Mouse (Mus musculus) cerebral cortex, adult 2 months (tissue): ENCODE results near the gene Pdgfa.

Experiments used
- WGBS: fragments of 180-500 bp; shearing (Covaris S2); methylation state at CpG from one replicate; pipeline ENCODE4 v1.1.7; 2018; 5-methylcytosine and 5-hydroxymethylcytosine counted together

Gene Pdgfa

DNA sequence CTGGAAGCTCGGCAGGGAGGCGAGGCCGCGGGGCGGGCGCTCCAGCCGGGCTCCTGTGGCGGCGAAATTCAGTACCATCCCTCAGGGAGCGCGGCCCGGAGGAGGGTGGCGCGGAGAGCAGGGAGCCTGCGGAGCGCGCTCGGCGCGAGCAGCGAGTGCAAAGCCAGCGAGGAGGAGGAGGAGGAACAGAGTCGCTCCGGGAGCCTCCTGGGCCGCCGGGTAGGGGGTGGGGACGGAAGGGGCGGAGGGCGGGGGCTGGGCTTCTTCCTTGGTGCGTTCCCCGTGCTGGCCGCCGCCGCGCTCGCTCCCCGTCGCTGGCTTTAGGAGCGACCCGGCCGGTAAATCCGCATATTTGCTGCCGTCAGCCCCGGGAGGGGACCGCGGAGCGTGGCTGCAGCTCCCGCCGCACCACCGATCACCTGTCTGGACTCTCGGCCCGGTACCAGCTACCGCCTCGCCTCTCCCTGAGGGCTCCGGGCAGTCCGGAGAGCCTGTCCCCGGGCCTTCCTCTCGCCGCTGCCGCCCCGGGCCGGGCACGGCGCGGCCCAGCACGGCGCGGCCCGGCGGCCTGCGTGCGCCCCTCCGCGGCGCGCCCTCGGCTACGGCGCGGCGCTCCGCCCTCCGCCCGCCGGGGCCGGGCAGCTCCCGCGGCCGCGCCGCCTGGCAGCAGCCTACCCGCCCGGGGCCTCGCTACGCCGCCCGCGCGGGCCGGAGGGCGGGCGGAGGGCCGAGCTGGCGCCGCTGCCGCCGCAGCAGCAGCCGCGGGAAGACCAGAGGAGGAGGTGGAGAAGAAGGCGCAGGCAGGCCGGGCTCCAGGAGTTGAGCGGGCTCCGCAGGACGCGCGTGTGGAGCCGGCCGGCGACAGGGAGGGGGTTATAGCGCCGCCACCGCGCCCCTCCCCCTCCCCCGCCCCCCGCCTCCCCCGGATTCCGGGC lies 2.1 kb downstream of the Pdgfa start:
- 2% methylated on average over 121 of the region's 127 CpGs for WGBS

GRCm38 (mm10) chr5:138994108-138994785 lies 2.9 kb downstream of the Pdgfa start:
- under 1% methylated on average over 47 of the region's 48 CpGs for WGBS

DNA sequence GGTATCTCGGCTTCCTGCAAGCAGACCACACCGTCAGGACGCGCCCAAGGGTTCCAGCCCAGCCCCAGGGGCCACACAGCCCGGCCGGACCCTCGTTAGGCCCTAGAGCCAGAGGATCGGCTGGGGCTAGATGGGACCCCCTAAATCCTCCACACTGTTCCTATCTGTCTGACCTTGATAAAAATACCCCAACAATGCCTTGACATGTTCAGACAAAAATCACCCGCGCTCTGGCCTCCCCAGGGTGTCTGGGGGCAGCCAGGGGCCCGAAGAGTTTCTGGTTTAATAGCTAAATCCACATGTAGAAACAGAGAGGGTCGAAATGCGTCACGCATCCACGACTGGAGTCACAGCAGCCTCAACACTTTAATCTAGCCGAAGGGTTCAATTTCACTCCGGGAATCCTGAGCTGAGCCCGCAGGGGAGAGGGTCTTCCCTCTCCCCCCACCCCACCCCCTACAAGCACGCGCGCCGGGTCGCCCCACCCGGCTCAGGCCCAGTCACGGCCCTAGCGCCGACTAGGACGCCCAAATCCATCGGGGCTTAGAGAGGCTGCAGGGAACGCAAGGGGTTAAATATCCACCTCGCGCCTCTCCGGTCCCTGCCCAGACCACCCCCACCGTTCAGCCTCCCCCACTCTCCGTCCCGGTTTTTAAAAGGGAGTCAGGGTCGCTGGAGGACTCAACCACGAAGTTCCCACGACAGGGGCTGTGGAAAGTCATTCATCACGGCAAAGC lies 3.6 kb downstream of the Pdgfa start:
- WGBS, result 2% methylated on average over 40 of the region's 40 CpGs

GRCm38 (mm10) chr5:138992611-138993370 lies 4.4 kb downstream of the Pdgfa start:
- WGBS, result 24% methylated on average over 59 of the region's 59 CpGs

GRCm38 (mm10) chr5:138991734-138992133 lies 5.4 kb downstream of the Pdgfa start:
- WGBS, result 86% methylated on average over 4 of the region's 4 CpGs

DNA sequence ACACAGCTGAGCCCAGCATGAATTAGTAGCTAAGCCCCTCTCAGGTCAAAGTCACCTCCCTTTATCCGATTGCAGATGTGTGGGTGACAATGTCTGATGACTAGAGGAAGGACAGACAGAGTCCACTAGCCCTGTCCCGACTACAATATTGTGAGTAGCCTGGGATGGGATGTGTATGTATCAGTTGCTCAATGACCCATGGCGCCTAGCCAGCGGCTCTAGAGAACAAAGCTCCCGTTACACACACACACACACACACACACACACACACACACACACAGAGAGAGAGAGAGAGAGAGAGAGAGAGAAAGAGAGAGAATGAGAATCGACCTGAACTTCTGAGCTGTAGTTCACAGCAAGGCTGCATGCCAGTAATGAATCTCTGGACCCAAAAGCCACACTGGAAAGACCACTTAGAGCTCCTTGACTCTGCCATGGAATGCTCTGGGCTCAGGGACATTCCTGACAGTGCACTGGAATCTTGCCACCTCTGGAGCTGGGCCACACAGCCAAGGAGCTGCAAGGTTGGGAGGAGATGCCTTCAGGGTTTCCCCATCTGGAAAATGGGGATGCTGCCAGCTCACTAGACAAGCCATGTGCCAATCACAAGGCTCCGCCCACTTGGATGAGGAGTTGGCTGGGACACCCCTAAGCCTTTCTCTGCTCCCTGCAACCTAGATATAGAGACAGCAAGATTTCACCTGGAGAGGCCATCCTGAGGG lies 6.3 kb downstream of the Pdgfa start:
- WGBS, result 74% methylated on average over 7 of the region's 7 CpGs

DNA sequence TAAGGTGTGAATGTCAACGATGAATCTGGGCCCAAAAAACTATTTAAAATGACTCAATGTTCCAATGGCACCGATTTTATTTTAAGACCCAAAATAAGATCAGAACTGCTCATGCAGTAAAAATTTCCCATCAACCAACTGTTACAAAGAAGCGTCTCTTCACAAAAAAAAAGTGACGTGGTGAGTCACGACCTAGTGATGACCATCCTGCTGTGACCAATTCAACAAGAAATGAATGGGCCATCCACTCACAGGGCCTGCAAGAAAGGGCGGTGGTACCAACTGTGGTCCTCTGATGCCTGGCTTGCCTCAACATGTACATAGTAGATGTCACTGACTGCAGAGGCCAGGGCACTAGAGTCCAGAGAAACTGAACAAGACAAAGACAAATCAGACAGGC lies 7.6 kb downstream of the Pdgfa start:
- WGBS, result 60% methylated on average over 6 of the region's 6 CpGs

- 42% methylated on average over 9 of the region's 9 CpGs for WGBS
Measured at GRCm38 (mm10) chr5:138988764-138989163, 8.4 kb downstream of the Pdgfa start.

- 61% methylated on average over 10 of the region's 10 CpGs for WGBS
Measured at GRCm38 (mm10) chr5:138987994-138988393, 9.2 kb downstream of the Pdgfa start.

- 98% methylated on average over 9 of the region's 9 CpGs for WGBS
Measured at GRCm38 (mm10) chr5:138981921-138982320, 15.2 kb downstream of the Pdgfa start.

GRCm38 (mm10) chr5:138980608-138981007 lies 16.6 kb downstream of the Pdgfa start:
- 89% methylated on average over 9 of the region's 9 CpGs for WGBS

DNA sequence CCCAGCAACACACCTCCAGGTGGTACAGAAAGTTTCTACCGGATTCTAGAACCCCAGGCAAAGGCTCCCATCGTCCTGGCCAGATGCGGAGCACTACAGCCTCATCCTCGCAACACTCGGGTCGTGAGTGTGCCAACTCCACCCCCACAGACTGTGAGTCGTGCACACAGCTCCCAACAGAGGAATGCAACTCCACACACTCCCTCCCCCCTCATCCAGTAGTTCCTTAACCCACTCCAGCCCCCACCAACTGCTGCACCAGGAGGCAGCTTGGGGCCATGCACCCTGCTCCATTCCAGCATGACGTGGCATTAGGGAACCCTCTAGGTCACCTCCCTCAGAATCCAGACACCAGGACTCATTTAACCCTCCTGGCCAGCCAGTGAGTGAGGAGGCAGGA lies 17.3 kb downstream of the Pdgfa start:
- 35% methylated on average over 8 of the region's 8 CpGs for WGBS

- 63% methylated on average over 3 of the region's 3 CpGs for WGBS
Measured at GRCm38 (mm10) chr5:138977759-138978158, 19.4 kb downstream of the Pdgfa start.

DNA sequence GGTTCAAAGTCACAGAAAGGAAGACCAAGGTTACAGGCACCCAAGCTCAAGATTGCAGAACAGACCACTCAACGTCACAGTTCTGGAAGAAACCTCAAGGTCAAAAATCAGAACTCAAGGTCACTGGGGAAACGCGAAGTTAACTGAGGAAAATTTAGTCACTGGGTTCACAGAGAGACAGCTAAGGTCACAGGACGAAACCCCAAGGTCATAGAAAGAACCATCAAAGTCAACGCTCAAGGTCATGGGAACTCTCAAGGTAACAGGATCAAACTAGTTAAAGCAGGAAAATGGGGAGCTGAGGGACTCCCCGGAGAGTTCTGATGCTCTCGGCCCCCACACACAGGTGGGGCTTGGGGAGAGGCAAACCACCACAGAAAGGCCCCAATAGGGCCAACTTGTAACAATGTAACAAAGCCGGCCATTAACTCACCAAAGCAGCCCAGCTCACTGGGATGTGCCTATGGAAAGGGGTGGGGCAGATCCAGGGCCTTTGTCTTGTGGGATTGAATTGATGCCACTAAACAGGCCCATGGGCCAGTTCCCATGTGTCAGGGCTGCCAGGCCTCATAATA lies 22.2 kb downstream of the Pdgfa start:
- WGBS, result 96% methylated on average over 8 of the region's 8 CpGs

- 86% methylated on average over 6 of the region's 6 CpGs for WGBS
Measured at GRCm38 (mm10) chr5:138973480-138973879, 23.7 kb downstream of the Pdgfa start.

GRCm38 (mm10) chr5:138971405-138971804 lies 25.8 kb downstream of the Pdgfa start:
- WGBS, result 93% methylated on average over 9 of the region's 9 CpGs

- WGBS, result 32% methylated on average over 7 of the region's 7 CpGs
Measured at GRCm38 (mm10) chr5:138970056-138970490, 27.1 kb downstream of the Pdgfa start.

DNA sequence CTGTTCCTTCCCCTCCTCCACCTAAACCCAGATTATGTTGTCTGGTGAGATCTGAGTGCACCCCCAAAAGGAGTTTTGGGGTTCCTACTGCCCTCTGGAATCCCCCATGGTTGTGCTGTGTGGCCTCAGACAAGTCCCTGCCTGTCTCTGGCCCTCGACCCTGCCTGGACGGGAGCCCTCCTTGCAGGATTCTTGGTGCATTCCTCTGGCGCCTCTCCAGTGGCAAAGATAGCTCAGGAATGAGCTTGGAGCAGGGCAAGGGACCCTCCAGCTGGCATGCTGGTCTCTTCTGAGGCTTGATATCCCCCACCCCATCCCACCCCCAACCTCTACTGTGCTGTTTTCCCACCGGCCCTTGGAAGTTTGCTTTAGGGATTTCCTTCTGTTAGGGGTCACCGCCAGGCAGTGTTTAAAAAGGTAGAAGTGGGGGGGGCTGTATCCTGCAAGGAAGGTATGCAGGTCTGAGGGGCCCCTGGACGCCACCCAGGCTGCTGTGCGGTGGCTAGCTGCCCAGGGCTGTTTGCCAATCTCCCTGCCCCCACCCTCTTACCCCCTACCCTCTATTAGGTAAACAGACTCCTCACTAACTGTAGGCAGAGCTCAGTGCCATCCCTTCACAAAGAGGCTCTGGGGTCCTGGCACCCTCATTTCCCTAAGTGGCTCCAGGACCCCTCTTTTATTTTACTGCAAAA lies 31.0 kb downstream of the Pdgfa start:
- WGBS, result 48% methylated on average over 7 of the region's 7 CpGs

GRCm38 (mm10) chr5:138965590-138965989 lies 31.6 kb downstream of the Pdgfa start:
- 87% methylated on average over 2 of the region's 2 CpGs for WGBS

DNA sequence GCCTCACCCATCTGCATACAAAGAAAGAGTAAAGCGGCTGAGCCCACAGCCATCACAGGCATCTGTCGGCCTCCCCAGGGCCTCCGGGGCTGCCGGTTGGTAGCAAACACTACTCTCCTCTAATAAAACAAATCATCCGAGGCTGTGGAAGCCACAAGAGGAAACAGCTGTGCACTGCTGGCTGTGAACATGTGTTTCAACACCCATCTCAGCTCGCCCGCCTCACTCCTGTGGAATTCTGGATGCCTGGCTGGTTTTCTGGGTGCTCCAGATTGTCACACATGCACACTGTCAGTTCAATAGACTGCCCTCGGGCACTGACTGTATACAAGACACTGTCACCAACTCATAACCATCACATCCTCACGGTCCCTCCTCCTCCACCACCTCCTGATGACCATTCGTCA lies 40.7 kb downstream of the Pdgfa start:
- 66% methylated on average over 10 of the region's 10 CpGs for WGBS
